Mouse (Mus musculus) liver, embryonic 15.5 days (tissue): ENCODE data around the gene Zfp1. TPM values are rescaled to one million over a fixed set of nuclear protein-coding genes. Genes with fewer than 3 reads are reported as not detected.
"Not testable (repeated sequence)": the region's sequence is repeated elsewhere in the genome, so short reads cannot be mapped to it uniquely, and the experiment has no call there.

Experiments
- ATAC-seq: fragments of 200-750 bp; cut with Nextera tagmentation; 2 replicates; pipeline ENCODE4 v1.8.0; 2017; ENCODE audit warnings: moderate number of reproducible peaks, mild to moderate bottlenecking, moderate library complexity; ENCODE audit not compliant: insufficient read depth
- H3K27ac ChIP-seq: fragments of 300-500 bp; sonication (generic); replicated peaks from 2 replicates; pipeline ENCODE4 v1.5.1; 2015; ENCODE audit warnings: mild to moderate bottlenecking, inconsistent platforms
- H3K27me3 ChIP-seq: fragments of 300-500 bp; sonication (generic); 2 replicates; pipeline ENCODE4 v1.6.1; 2015; ENCODE audit warnings: mild to moderate bottlenecking, inconsistent platforms
- H3K36me3 ChIP-seq: fragments of 300-500 bp; sonication (generic); replicated peaks from 2 replicates; pipeline ENCODE4 v1.6.1; 2015; ENCODE audit warnings: moderate library complexity, mild to moderate bottlenecking, inconsistent platforms
- H3K4me1 ChIP-seq: fragments of 300-500 bp; sonication (generic); replicated peaks from 2 replicates; pipeline ENCODE4 v1.6.1; 2015; ENCODE audit warnings: inconsistent platforms
- H3K4me2 ChIP-seq: fragments of 300-500 bp; sonication (generic); 2 replicates; pipeline ENCODE4 v1.6.1; 2015; ENCODE audit warnings: moderate library complexity, mild to moderate bottlenecking, inconsistent platforms
- H3K4me3 ChIP-seq: fragments of 300-500 bp; sonication (generic); replicated peaks from 2 replicates; pipeline ENCODE4 v1.5.1; 2015; ENCODE audit warnings: mild to moderate bottlenecking, inconsistent platforms
- H3K9ac ChIP-seq: fragments of 300-500 bp; sonication (generic); 2 replicates; pipeline ENCODE4 v1.6.1; 2015; ENCODE audit warnings: moderate library complexity, mild to moderate bottlenecking, inconsistent platforms
- H3K9me3 ChIP-seq: fragments of 300-500 bp; sonication (generic); replicated peaks from 2 replicates; pipeline ENCODE4 v1.6.1; 2016; ENCODE audit warnings: inconsistent platforms
- WGBS: fragments of 180-500 bp; shearing (Covaris S2); methylation state at CpG from one replicate; pipeline ENCODE4 v1.1.7; 2015; ENCODE audit warnings: mixed read lengths; ENCODE audit not compliant: insufficient replicate concordance; 5-methylcytosine and 5-hydroxymethylcytosine counted together
- polyA plus RNA-seq: library from polyadenylated mRNA; unstranded; fragments of >200 nt; fragmentation: Nextera tagmentation; extraction: Ambion mirVana; gene quantifications from 2 replicates; pipeline ENCODE4 v1.2.1, GENCODE M21; 2015

Zfp1 gene
- polyA plus RNA-seq, 1 experiment from 2014 or later, result 4.9 TPM

DNA sequence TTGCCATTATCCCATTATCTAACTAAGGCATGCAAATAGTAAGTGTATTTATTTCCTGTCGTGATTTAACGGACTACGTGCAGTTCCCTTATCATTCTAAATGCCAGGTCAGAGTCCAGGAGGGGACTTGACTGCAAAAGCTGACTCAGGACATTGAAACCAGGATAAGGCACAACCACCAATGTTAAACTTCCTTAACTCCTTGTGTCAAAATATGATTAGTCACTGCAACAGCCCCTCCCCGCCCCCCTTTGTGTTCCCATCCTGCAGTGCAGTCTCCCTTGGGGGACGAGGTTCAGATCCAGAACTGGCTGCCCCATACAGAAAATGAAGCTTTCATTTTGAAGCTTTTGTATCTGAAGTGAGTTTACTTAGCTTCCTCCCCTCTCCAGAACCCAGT is 705 bp upstream of the Zfp1 start:
- H3K27me3 ChIP-seq, result peaks cover 6% of the 10 kb centered on the region; the same call in 1 of the 2 replicates
- H3K4me2 ChIP-seq, result peak overlapping the region; percentile 100
- WGBS, result 3% methylated on average over 5 of the region's 5 CpGs
- peak overlapping the region; percentile 78 for H3K4me3 ChIP-seq
- no peak for ATAC-seq
- H3K4me1 ChIP-seq, result peaks cover 34% of the 10 kb centered on the region
- no peaks in the 10 kb centered on the region for H3K36me3 ChIP-seq
- no peaks in the 10 kb centered on the region for H3K9me3 ChIP-seq
- peak overlapping the region; percentile 94 for H3K27ac ChIP-seq
- H3K9ac ChIP-seq, result peak overlapping the region; percentile 80

GRCm38 (mm10) chr8:111642939-111643263 is 300 bp upstream of the Zfp1 start:
- Histone ChIP-seq H3K36me3 (no peaks in the 10 kb centered on the region), H3K27me3 (peaks cover 6% of the 10 kb centered on the region; the same call in 1 of the 2 replicates), H3K27ac (peak overlapping the region; percentile 94), H3K9me3 (no peaks in the 10 kb centered on the region), H3K4me2 (peak overlapping the region; percentile 100), H3K9ac (peak overlapping the region; percentile 80), H3K4me1 (peaks cover 36% of the 10 kb centered on the region), H3K4me3 (peak overlapping the region; percentile 78)
- 6% methylated on average over 5 of the region's 5 CpGs for WGBS
- peak; percentile 44 for ATAC-seq

DNA sequence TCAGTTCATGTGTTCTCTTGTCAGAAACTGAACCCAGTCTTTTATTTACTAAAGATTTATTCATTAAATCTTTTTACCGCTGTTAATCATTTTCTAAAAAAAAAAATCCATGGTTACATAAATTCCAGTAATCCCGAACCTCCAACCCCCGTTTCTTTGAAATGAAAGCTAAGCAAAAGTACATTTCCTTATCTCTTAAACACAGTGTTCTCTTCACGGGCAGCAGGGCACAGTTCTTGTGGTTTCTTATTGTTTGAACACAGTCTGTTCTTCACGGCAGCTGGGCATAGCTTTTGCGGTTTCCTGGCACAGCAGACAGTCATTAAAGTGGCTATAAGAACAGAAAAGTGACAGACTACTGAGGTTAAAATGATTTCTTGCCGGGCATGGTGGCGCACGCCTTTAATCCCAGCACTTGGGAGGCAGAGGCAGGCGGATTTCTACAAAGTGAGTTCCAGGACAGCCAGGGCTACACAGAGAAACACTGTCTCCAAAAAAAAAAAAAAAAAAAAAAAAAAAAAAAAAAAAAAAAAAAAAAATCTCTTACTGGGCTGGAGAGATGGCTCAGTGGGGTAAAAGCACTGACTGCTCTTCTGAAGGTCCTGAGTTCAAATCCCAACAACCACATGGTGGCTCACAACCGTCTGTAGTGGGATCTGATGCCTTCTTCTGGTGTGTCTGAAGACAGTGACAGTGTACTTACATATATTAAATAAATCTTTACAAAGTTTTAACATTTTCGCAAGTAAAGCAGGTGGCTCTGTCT is 1.3 kb downstream of the Zfp1 start:
- Histone ChIP-seq H3K4me2 (peak overlapping the region; percentile 100), H3K27ac (peak overlapping the region; percentile 94), H3K9ac (peak overlapping the region; percentile 80), H3K4me1 (peaks cover 46% of the 10 kb centered on the region), H3K4me3 (peak overlapping the region; percentile 78)
- not testable (repeated sequence) for H3K9me3 ChIP-seq, H3K36me3 ChIP-seq, H3K27me3 ChIP-seq, ATAC-seq
- WGBS, result 17% methylated on average over 12 of the region's 12 CpGs

DNA sequence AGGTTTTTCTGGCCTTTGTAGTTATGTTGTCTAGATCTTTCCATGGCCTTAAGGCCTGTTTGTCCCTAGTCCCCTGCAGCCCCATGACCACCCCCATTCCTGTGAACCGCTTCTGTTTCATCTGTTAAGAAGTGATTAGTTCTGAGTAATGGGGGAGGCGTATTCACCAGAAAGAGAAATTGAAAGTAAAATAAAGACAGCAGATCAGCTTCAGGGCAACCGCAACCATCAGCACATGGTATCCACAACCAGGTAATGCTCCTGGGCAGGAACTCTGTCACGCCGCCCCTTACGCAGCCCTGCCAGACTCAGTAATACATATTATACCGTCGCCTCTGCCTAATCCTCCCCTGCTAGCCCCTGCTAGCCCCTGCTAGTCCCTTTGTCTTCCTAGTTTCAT is 2.5 kb downstream of the Zfp1 start:
- no peak for ATAC-seq
- Histone ChIP-seq H3K9ac (no peak overlapping the region), H3K9me3 (no peaks in the 10 kb centered on the region), H3K4me1 (peaks cover 46% of the 10 kb centered on the region), H3K4me3 (no peak overlapping the region), H3K27ac (no peak overlapping the region), H3K4me2 (no peak overlapping the region), H3K27me3 (no peaks in the 10 kb centered on the region), H3K36me3 (no peaks in the 10 kb centered on the region)
- 79% methylated on average over 8 of the region's 8 CpGs for WGBS

DNA sequence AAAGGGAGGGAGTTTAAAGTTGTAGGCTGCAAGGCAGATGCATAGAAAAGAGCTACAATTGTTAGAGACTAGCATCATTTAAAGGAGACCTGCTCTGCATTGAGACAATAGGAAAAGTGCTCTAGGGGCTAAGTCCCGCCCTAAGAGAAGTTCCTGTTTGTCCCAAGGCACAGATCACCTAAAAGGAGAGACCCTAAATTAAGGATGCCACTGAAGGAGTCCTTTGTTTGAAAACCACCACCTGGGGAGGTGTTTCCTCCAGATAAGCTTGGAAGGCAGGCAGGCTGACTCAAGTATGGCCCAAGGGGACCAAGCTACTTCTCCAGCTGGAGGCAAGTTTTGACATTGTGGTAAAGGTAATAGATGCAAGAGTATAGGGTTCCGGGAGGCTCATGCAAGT is 5.6 kb downstream of the Zfp1 start:
- 20% methylated on average over 2 of the region's 2 CpGs for WGBS

GRCm38 (mm10) chr8:111650651-111651050 is 7.5 kb downstream of the Zfp1 start:
- no peak overlapping the region for H3K4me2 ChIP-seq
- H3K36me3 ChIP-seq, result 0 out of 2 replicates have a peak, but pooled peaks cover 3% of the 10 kb centered on the region
- no peak overlapping the region for H3K27ac ChIP-seq
- H3K27me3 ChIP-seq, result no peaks in the 10 kb centered on the region
- no peak overlapping the region for H3K4me3 ChIP-seq
- peaks cover 20% of the 10 kb centered on the region for H3K4me1 ChIP-seq
- WGBS, result 71% methylated on average over 3 of the region's 3 CpGs
- no peaks in the 10 kb centered on the region for H3K9me3 ChIP-seq
- ATAC-seq, result no peak
- H3K9ac ChIP-seq, result no peak overlapping the region

More for the DNA sequence above, 5.6 kb downstream of the Zfp1 start:
- no peak for ATAC-seq
- Histone ChIP-seq H3K27ac (no peak overlapping the region), H3K27me3 (no peaks in the 10 kb centered on the region), H3K36me3 (no peaks in the 10 kb centered on the region), H3K4me3 (no peak overlapping the region), H3K9ac (no peak overlapping the region), H3K4me1 (peaks cover 31% of the 10 kb centered on the region), H3K9me3 (no peaks in the 10 kb centered on the region), H3K4me2 (no peak overlapping the region)

- no peak overlapping the region for H3K9ac ChIP-seq
- H3K27ac ChIP-seq, result no peak overlapping the region
- no peaks in the 10 kb centered on the region for H3K9me3 ChIP-seq
- H3K27me3 ChIP-seq, result no peaks in the 10 kb centered on the region
- 0 out of 2 replicates have a peak, but pooled peaks cover 3% of the 10 kb centered on the region for H3K36me3 ChIP-seq
- H3K4me2 ChIP-seq, result no peak overlapping the region
- WGBS, result 77% methylated on average over 2 of the region's 2 CpGs
- H3K4me1 ChIP-seq, result peaks cover 9% of the 10 kb centered on the region
- ATAC-seq, result no peak
- H3K4me3 ChIP-seq, result no peak overlapping the region
Observed at GRCm38 (mm10) chr8:111653524-111653923, 10.3 kb downstream of the Zfp1 start.

DNA sequence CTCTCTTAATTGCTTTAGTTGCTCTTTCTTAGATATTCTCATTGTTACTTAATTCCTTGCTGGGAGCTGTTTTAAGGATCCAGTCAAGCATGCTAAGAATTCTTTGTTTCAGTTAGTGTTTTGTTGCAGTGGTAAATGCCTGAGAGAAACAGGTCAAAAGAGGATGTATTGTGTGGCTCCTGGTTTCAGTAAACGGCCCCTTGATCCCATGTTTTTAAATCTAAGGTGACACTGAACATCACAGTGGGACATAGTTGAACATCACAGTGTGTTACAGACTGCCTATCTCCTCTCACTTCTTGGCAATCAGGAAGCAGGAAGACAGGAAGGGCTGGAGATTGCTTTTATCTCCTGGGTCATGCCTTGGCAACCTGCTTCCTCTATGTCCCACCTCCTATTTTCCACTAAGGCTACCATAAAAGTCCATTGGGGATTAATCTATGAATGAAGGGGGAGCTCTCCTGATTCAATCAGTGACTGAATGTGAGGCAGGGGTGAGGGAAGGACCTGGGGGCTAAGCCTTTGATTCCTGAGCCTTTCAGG is 14.2 kb downstream of the Zfp1 start:
- Histone ChIP-seq H3K9ac (no peak overlapping the region), H3K9me3 (no peaks in the 10 kb centered on the region), H3K4me2 (no peak overlapping the region), H3K27ac (no peak overlapping the region), H3K36me3 (0 out of 2 replicates have a peak, but pooled peaks cover 3% of the 10 kb centered on the region), H3K4me3 (no peak overlapping the region), H3K4me1 (peaks cover 9% of the 10 kb centered on the region), H3K27me3 (no peaks in the 10 kb centered on the region)
- WGBS, result 11% methylated on average over 1 of the region's 1 CpGs
- no peak for ATAC-seq

GRCm38 (mm10) chr8:111658819-111659423 is 15.7 kb downstream of the Zfp1 start:
- no peaks in the 10 kb centered on the region for H3K27me3 ChIP-seq
- no peak overlapping the region for H3K27ac ChIP-seq
- H3K4me1 ChIP-seq, result peaks cover 9% of the 10 kb centered on the region
- ATAC-seq, result no peak
- H3K4me3 ChIP-seq, result no peak overlapping the region
- WGBS, result 22% methylated on average over 6 of the region's 6 CpGs
- H3K4me2 ChIP-seq, result no peak overlapping the region
- no peak overlapping the region for H3K9ac ChIP-seq
- 0 out of 2 replicates have a peak, but pooled peaks cover 3% of the 10 kb centered on the region for H3K36me3 ChIP-seq
- H3K9me3 ChIP-seq, result no peaks in the 10 kb centered on the region

DNA sequence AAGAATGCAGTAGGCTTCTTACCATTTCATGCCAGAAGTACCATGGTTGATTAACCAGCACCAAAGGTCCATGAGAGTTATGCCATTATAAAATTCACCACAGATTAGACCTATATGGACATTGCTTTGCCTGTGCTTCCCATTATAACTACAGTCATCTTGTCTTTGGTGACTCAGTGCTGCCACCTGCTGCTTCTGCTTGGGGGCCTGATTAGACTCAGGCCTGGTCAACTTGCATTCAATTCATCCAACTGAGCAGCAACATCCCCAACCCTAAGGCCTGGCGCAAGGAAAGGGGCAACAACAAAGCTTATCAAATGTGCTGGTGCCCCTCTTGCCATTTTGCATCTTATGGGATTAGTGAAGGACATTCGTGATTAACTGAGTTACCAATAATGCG is 19.3 kb downstream of the Zfp1 start:
- Histone ChIP-seq H3K9me3 (no peaks in the 10 kb centered on the region), H3K9ac (no peak overlapping the region), H3K36me3 (peaks cover 12% of the 10 kb centered on the region; the same call in 1 of the 2 replicates), H3K4me3 (no peak overlapping the region), H3K4me2 (no peak overlapping the region), H3K27me3 (no peaks in the 10 kb centered on the region), H3K27ac (no peak overlapping the region), H3K4me1 (peaks cover 6% of the 10 kb centered on the region)
- 64% methylated on average over 3 of the region's 3 CpGs for WGBS
- no peak for ATAC-seq

DNA sequence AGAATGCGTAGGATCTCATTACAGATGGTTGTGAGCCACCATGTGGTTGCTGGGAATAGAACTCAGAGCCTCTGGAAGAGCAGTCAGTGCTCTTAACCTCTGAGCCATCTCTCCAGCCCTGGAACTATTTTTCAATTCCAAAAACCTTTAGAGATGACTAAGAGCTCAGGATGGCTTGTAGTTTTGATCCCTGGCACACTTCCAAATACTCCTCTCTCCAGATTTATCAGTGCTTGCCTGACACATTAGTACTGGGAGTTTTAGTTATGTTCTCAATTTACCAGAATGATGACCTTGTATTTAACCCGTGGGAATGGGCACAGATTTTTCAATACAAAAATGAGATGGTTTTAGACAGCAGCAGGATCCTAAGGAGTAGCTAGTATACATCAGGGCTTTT is 23.6 kb downstream of the Zfp1 start:
- Histone ChIP-seq H3K9ac (no peak overlapping the region), H3K27me3 (no peaks in the 10 kb centered on the region), H3K9me3 (no peaks in the 10 kb centered on the region), H3K4me1 (no peaks in the 10 kb centered on the region), H3K4me2 (no peak overlapping the region), H3K36me3 (peaks cover 40% of the 10 kb centered on the region), H3K4me3 (no peak overlapping the region), H3K27ac (no peak overlapping the region)
- no peak for ATAC-seq
- WGBS, result 79% methylated on average over 2 of the region's 2 CpGs
